9 mouse cellular contexts compared by ENCODE assay signal in genomic region chr8:120666807-120667470, GRCm38 (mm10). TPM values are rescaled to one million over a fixed set of nuclear protein-coding genes. Genes with fewer than 3 reads are reported as not detected.
DNase-seq lines count a peak whose midpoint lies in the region; ATAC-seq and TF ChIP-seq lines count a peak whose summit lies in the region.
"Had no signal": no experiment of that assay in that cellular context is flagged by ENCODE, and none has a peak within 500 bp of the region (broad histone marks: within the 10 kb centered on the region; RNA-seq: fewer than 3 reads in every experiment).

No protein-coding gene starts in this region.

- peak overlapping the region; percentile 77 for H3K4me2 ChIP-seq in kidney, embryonic 16.5 days (replicated peaks; ENCODE audit: low read depth, low read length)
- peak overlapping the region; percentile 91 for H3K4me2 ChIP-seq in hindbrain, embryonic 12.5 days (replicated peaks)
- H3K4me2 ChIP-seq in midbrain, embryonic 15.5 days: peak overlapping the region; percentile 73

- no peaks in the 10 kb centered on the region for H3K9me3 ChIP-seq in kidney, embryonic 16.5 days (ENCODE audit: low read length)
- H3K9me3 ChIP-seq in hindbrain, embryonic 12.5 days (replicated peaks): no peaks in the 10 kb centered on the region
- no peaks in the 10 kb centered on the region for H3K9me3 ChIP-seq in midbrain, embryonic 15.5 days

- intact Hi-C loops in left cerebral cortex, postnatal 10 days (cut with DNase I): no loop called here

- peaks cover 21% of the 10 kb centered on the region for H3K36me3 ChIP-seq in kidney, embryonic 16.5 days (ENCODE audit: insufficient read depth, low read length)
- peaks cover 28% of the 10 kb centered on the region for H3K36me3 ChIP-seq in hindbrain, embryonic 12.5 days
- H3K36me3 ChIP-seq in midbrain, embryonic 15.5 days (replicated peaks): peaks cover 2% of the 10 kb centered on the region; the same call in 1 of the 2 replicates

- no peak for DNase-seq in kidney, adult 18-20 months
- DNase-seq in layer of hippocampus, postnatal 14 days (ENCODE audit: low spot score in 2 of 2): no peak
- DNase-seq in left cerebral cortex, postnatal 10 days (ENCODE audit: extremely low spot score in 1 of 2, low spot score in 2 of 2): no peak

- peak overlapping the region; percentile 90 for H3K27ac ChIP-seq in kidney, embryonic 16.5 days (ENCODE audit: low read length)
- H3K27ac ChIP-seq in bone marrow macrophage, adult 2 months (ENCODE audit: insufficient read depth, low read depth, low read length): 0 out of 2 replicates have a peak overlapping the region, but pooled peaks have one; percentile 13
- no peak overlapping the region for H3K27ac ChIP-seq in hindbrain, embryonic 12.5 days
- peak overlapping the region; percentile 85 for H3K27ac ChIP-seq in midbrain, embryonic 15.5 days

- no peaks in the 10 kb centered on the region for H3K27me3 ChIP-seq in kidney, embryonic 16.5 days (ENCODE audit: insufficient read depth, low read length)
- H3K27me3 ChIP-seq in hindbrain, embryonic 12.5 days: no peaks in the 10 kb centered on the region
- H3K27me3 ChIP-seq in midbrain, embryonic 15.5 days (replicated peaks): no peaks in the 10 kb centered on the region

- H3K9ac ChIP-seq in kidney, embryonic 16.5 days (replicated peaks; ENCODE audit: low read length): peak overlapping the region; percentile 95
- peak overlapping the region; percentile 95 for H3K9ac ChIP-seq in hindbrain, embryonic 12.5 days
- H3K9ac ChIP-seq in midbrain, embryonic 15.5 days: peak overlapping the region; percentile 97

- peak overlapping the region; percentile 95 for H3K4me3 ChIP-seq in kidney, embryonic 16.5 days (ENCODE audit: low read length)
- peak overlapping the region; percentile 99 for H3K4me3 ChIP-seq in bone marrow macrophage, adult 2 months (ENCODE audit: insufficient read depth, low read length)
- peak overlapping the region; percentile 75 for H3K4me3 ChIP-seq in hindbrain, embryonic 12.5 days
- peak overlapping the region; percentile 98 for H3K4me3 ChIP-seq in midbrain, embryonic 15.5 days

- WGBS in kidney, embryonic 16.5 days: 3% methylated on average over 17 of the region's 17 CpGs
- WGBS in hindbrain, embryonic 12.5 days: 3% methylated on average over 17 of the region's 17 CpGs
- WGBS in midbrain, embryonic 15.5 days: 2% methylated on average over 17 of the region's 17 CpGs

- H3K4me1 ChIP-seq in kidney, embryonic 16.5 days (ENCODE audit: insufficient read depth, low read length): peaks cover 35% of the 10 kb centered on the region
- peaks cover 46% of the 10 kb centered on the region for H3K4me1 ChIP-seq in bone marrow macrophage, adult 2 months (ENCODE audit: control insufficient read depth, insufficient read depth, low read length)
- peaks cover 46% of the 10 kb centered on the region for H3K4me1 ChIP-seq in hindbrain, embryonic 12.5 days
- H3K4me1 ChIP-seq in midbrain, embryonic 15.5 days: peaks cover 61% of the 10 kb centered on the region

- no peak for ATAC-seq in kidney, embryonic 16.5 days (ENCODE audit: low FRiP score, low TSS enrichment)
- no peak for ATAC-seq in hindbrain, embryonic 12.5 days (ENCODE audit: low FRiP score)
- ATAC-seq in midbrain, embryonic 15.5 days (replicated peaks): no peak
- ATAC-seq in megakaryocyte-erythroid progenitor cell, adult 5-6 weeks (replicated peaks; ENCODE audit: low FRiP score, low TSS enrichment, poor library complexity, severe bottlenecking): no peak

- no peak for TF ChIP-seq CTCF in bone marrow macrophage, adult 2 months (IDR thresholded peaks at IDR 0.05; ENCODE audit: low read depth, low read length)

- TF ChIP-seq POLR2A in bone marrow macrophage, adult 2 months (IDR thresholded peaks at IDR 0.05; ENCODE audit: borderline replicate concordance, low read depth, low read length): no peak

RNA-seq across cellular contexts. Expression of gene Gm27021, which starts 0.9 kb away (rescaled TPM):
- polyA plus RNA-seq in kidney, embryonic 16.5 days (2015; fragmentation: Nextera tagmentation; extraction: Ambion mirVana): 3.4 and 4.2 TPM in 2 replicates
- not detected in 2 replicates for polyA plus RNA-seq in bone marrow macrophage, adult 2 months (2012; ENCODE audit: insufficient read depth, insufficient read length, missing spikeins)
- 4.9 and 5.5 TPM in 2 replicates for polyA plus RNA-seq in hindbrain, embryonic 12.5 days (2016; fragmentation: Nextera tagmentation; extraction: Ambion mirVana)
- polyA plus RNA-seq in midbrain, embryonic 15.5 days (2015; fragmentation: Nextera tagmentation; extraction: Ambion mirVana): 6.6 and 6.8 TPM in 2 replicates
- total RNA-seq in megakaryocyte-erythroid progenitor cell, adult 5-6 weeks (2014; fragmentation: Nextera tagmentation): not detected in 2 replicates
- not detected in 2 replicates for total RNA-seq in megakaryocyte-erythroid progenitor cell, adult 5-6 weeks (2017)
- total RNA-seq in layer of hippocampus, postnatal 14 days (2021): 1 to 10 TPM in 1 of 2 experiments, under 1 TPM in 1; 0.55 to 1.2 TPM
- total RNA-seq in left cerebral cortex, postnatal 10 days (2021): under 1 TPM in 1 of 2 experiments, not detected in 1; 0.66 TPM
- total RNA-seq: common myeloid progenitor, adult 5-6 weeks had no signal

RNA-seq across cellular contexts. Expression of gene Cox4i1, which starts 1.1 kb away (rescaled TPM):
- 1,211 and 1,278 TPM in 2 replicates for polyA plus RNA-seq in kidney, embryonic 16.5 days (2015; fragmentation: Nextera tagmentation; extraction: Ambion mirVana)
- polyA plus RNA-seq in bone marrow macrophage, adult 2 months (2012; ENCODE audit: insufficient read depth, insufficient read length, missing spikeins): 607 and 651 TPM in 2 replicates
- 876 and 921 TPM in 2 replicates for polyA plus RNA-seq in hindbrain, embryonic 12.5 days (2016; fragmentation: Nextera tagmentation; extraction: Ambion mirVana)
- 1,028 and 1,049 TPM in 2 replicates for polyA plus RNA-seq in midbrain, embryonic 15.5 days (2015; fragmentation: Nextera tagmentation; extraction: Ambion mirVana)
- 1,045 and 1,237 TPM in 2 replicates for total RNA-seq in megakaryocyte-erythroid progenitor cell, adult 5-6 weeks (2014; fragmentation: Nextera tagmentation)
- total RNA-seq in megakaryocyte-erythroid progenitor cell, adult 5-6 weeks (2017): 386 and 612 TPM in 2 replicates
- 1,000 to 10,000 TPM; 1,108 to 1,116 TPM for total RNA-seq in layer of hippocampus, postnatal 14 days (2021)
- 1,000 to 10,000 TPM; 1,012 to 1,017 TPM for total RNA-seq in left cerebral cortex, postnatal 10 days (2021)

RNA-seq across cellular contexts. Expression of gene Emc8, which starts 1.4 kb away (rescaled TPM):
- polyA plus RNA-seq in kidney, embryonic 16.5 days (2015; fragmentation: Nextera tagmentation; extraction: Ambion mirVana): 253 and 262 TPM in 2 replicates
- 56.5 and 61.3 TPM in 2 replicates for polyA plus RNA-seq in bone marrow macrophage, adult 2 months (2012; ENCODE audit: insufficient read depth, insufficient read length, missing spikeins)
- 181 and 194 TPM in 2 replicates for polyA plus RNA-seq in hindbrain, embryonic 12.5 days (2016; fragmentation: Nextera tagmentation; extraction: Ambion mirVana)
- polyA plus RNA-seq in midbrain, embryonic 15.5 days (2015; fragmentation: Nextera tagmentation; extraction: Ambion mirVana): 98.0 and 115 TPM in 2 replicates
- 32.8 and 36.5 TPM in 2 replicates for total RNA-seq in megakaryocyte-erythroid progenitor cell, adult 5-6 weeks (2014; fragmentation: Nextera tagmentation)
- total RNA-seq in megakaryocyte-erythroid progenitor cell, adult 5-6 weeks (2017): 69.8 and 87.1 TPM in 2 replicates
- 10 to 100 TPM; 66.7 to 82.0 TPM for total RNA-seq in layer of hippocampus, postnatal 14 days (2021)
- total RNA-seq in left cerebral cortex, postnatal 10 days (2021): 10 to 100 TPM; 66.6 to 72.9 TPM

RNA-seq across cellular contexts. Expression of gene 1190005I06Rik, which starts 19.5 kb away (rescaled TPM):
- 2.3 and 2.4 TPM in 2 replicates for polyA plus RNA-seq in kidney, embryonic 16.5 days (2015; fragmentation: Nextera tagmentation; extraction: Ambion mirVana)
- polyA plus RNA-seq in bone marrow macrophage, adult 2 months (2012; ENCODE audit: insufficient read depth, insufficient read length, missing spikeins): 1.1 and 1.6 TPM in 2 replicates
- polyA plus RNA-seq in hindbrain, embryonic 12.5 days (2016; fragmentation: Nextera tagmentation; extraction: Ambion mirVana): 6.9 and 7.2 TPM in 2 replicates
- 18.1 and 20.1 TPM in 2 replicates for polyA plus RNA-seq in midbrain, embryonic 15.5 days (2015; fragmentation: Nextera tagmentation; extraction: Ambion mirVana)
- total RNA-seq in megakaryocyte-erythroid progenitor cell, adult 5-6 weeks (2014; fragmentation: Nextera tagmentation): not detected in 2 replicates
- total RNA-seq in megakaryocyte-erythroid progenitor cell, adult 5-6 weeks (2017): not detected in 2 replicates
- 10 to 100 TPM in 1 of 2 experiments, 1 to 10 TPM in 1; 9.5 to 10.6 TPM for total RNA-seq in layer of hippocampus, postnatal 14 days (2021)
- 1 to 10 TPM; 5.2 to 7.1 TPM for total RNA-seq in left cerebral cortex, postnatal 10 days (2021)
